Mouse (Mus musculus) embryo, embryonic 11.5 days (tissue): ENCODE measurements at regions not wholly inside any gene's neighbourhood (a gene's known extent, or its start where the extent isn't known, plus 50 kb on each side); places are given as distances from the start of the nearest gene placed in this dataset.

ENCODE experiments used
- DNase-seq: peaks from one replicate; pipeline ENCODE4 v3.0.0-alpha.2; 2012; ENCODE audit warnings: low read depth, low spot score

GRCm38 (mm10) chr8:56682564-56682963 lies 131.7 kb downstream of the Fbxo8 start:
- DNase-seq, result no peak

- DNase-seq, result no peak
Measured at GRCm38 (mm10) chr8:56684352-56684751, 133.5 kb downstream of the Fbxo8 start.

- DNase-seq, result no peak
Measured at GRCm38 (mm10) chr8:56695436-56695835, 144.5 kb downstream of the Fbxo8 start.

- DNase-seq, result no peak
Measured at GRCm38 (mm10) chr8:56700580-56701145, 149.8 kb downstream of the Fbxo8 start.

- DNase-seq, result no peak
Measured at GRCm38 (mm10) chr8:56706377-56706776, 155.5 kb downstream of the Fbxo8 start.

- peak; percentile 19 for DNase-seq
Measured at GRCm38 (mm10) chr8:56706941-56707706, 156.2 kb downstream of the Fbxo8 start.

- no peak for DNase-seq
Measured at GRCm38 (mm10) chr8:56720001-56720400, 169.1 kb downstream of the Fbxo8 start.

GRCm38 (mm10) chr8:56722473-56723236 lies 171.8 kb downstream of the Fbxo8 start:
- DNase-seq, result no peak

- no peak for DNase-seq
Measured at GRCm38 (mm10) chr8:56724607-56725006, 173.7 kb downstream of the Fbxo8 start.

- DNase-seq, result no peak
Measured at GRCm38 (mm10) chr8:56733318-56733717, 182.4 kb downstream of the Fbxo8 start.

GRCm38 (mm10) chr8:56735021-56735420 lies 184.1 kb downstream of the Fbxo8 start:
- no peak for DNase-seq

- no peak for DNase-seq
Measured at GRCm38 (mm10) chr8:56767034-56767433, 216.1 kb downstream of the Fbxo8 start.

GRCm38 (mm10) chr8:56784441-56784840 lies 233.6 kb downstream of the Fbxo8 start:
- DNase-seq, result no peak

- DNase-seq, result no peak
Measured at GRCm38 (mm10) chr8:56789549-56790270, 238.8 kb downstream of the Fbxo8 start.

- DNase-seq, result no peak
Measured at GRCm38 (mm10) chr8:56832651-56833050, 281.8 kb downstream of the Fbxo8 start.

- no peak for DNase-seq
Measured at GRCm38 (mm10) chr8:56833129-56833528, 282.2 kb downstream of the Fbxo8 start.

GRCm38 (mm10) chr8:56883449-56883848 lies 332.6 kb downstream of the Fbxo8 start:
- DNase-seq, result peak; percentile 27

- DNase-seq, result peak; percentile 14
Measured at GRCm38 (mm10) chr8:56884195-56884594, 333.3 kb downstream of the Fbxo8 start.

GRCm38 (mm10) chr8:56893638-56894037 lies 342.7 kb downstream of the Fbxo8 start:
- no peak for DNase-seq

- DNase-seq, result no peak
Measured at GRCm38 (mm10) chr8:56915362-56915761, 364.5 kb downstream of the Fbxo8 start.

- no peak for DNase-seq
Measured at GRCm38 (mm10) chr8:56915989-56916388, 365.1 kb downstream of the Fbxo8 start.

GRCm38 (mm10) chr8:56924724-56925123 lies 373.8 kb downstream of the Fbxo8 start:
- DNase-seq, result no peak
